Mouse (Mus musculus): ENCODE measurements around the gene Gbp9. TPM values are rescaled to one million over a fixed set of nuclear protein-coding genes. Genes with fewer than 3 reads are reported as not detected.
"Not testable (repeated sequence)": the region's sequence is repeated elsewhere in the genome, so short reads cannot be mapped to it uniquely, and the experiment has no call there.

The Gbp9 gene
- total RNA-seq, 2 experiments from 2014 or later = 1.7 to 2.3 TPM

DNA sequence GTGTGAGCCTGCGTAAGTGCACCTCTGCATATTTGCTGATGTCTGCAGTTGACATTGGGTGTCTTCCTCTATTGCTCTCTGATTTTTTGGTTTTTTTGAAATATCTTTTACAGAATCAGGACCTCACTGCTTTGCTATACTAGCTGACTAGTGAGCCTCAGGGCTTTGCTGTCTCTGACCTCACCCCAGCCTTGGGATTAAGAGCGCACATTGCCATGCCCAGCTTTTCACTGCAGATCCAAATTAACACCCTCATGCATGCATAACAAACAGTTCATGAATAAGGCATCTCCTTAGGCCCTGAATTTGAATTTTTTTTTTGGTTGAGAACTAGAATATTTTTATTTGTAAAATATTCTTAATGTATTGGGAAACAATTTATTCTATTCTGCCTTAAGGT is 84.1 kb downstream of the Gbp9 start:
- no peak for DNase-seq

- not testable (repeated sequence) for DNase-seq
Observed at GRCm38 (mm10) chr5:105053471-105054169, 85.7 kb downstream of the Gbp9 start.

DNA sequence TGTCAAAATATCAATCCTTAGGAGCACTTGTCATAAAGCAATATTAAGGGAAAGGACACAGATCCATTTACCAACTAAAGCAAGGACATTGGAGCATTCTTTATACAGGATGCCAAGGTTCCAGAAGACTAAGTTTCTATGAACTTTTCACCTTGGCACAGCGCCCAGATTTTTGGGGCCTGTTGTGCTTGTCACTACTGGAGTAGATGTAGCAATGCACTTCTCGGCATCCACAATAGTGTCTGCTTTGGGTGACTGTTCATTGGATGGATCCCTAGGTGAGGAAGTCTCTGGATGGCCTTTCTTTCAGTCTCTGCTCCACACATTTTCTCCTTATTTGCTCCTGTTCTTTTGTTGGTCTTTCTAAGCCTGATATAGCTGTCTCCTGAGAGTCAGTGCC is 107.0 kb downstream of the Gbp9 start:
- DNase-seq = no peak

Other genes starting within 250 kb of the Gbp9 start
- not detected for gene Abcg3, start 156.8 kb downstream of the Gbp9 start, total RNA-seq (2021)
- not detected for gene Gbp8, start within 50 bp of the Gbp9 start, total RNA-seq (2021)
- 1 to 10 TPM in 1 of 2 experiments, under 1 TPM in 1; 0.95 to 1.1 TPM for gene Gbp4, start within 50 bp of the Gbp9 start, total RNA-seq (2021)
- not detected for gene Gbp10, start 100.0 kb upstream of the Gbp9 start, total RNA-seq (2021)
- not detected for gene Gm43302, start 154.2 kb upstream of the Gbp9 start, total RNA-seq (2021)
- 1 to 10 TPM in 1 of 2 experiments, under 1 TPM in 1; 0.42 to 1.1 TPM for gene Gbp6, start 154.2 kb upstream of the Gbp9 start, total RNA-seq (2021)